Mouse (Mus musculus) cerebellum, adult 9-10 months (tissue): ENCODE results near the gene AL731706.1.
"Not testable (repeated sequence)": the region's sequence is repeated elsewhere in the genome, so short reads cannot be mapped to it uniquely, and the experiment has no call there.

Experiments
- DNase-seq: peaks from one replicate; pipeline ENCODE4 v3.0.0; 2022

Gene AL731706.1

DNA sequence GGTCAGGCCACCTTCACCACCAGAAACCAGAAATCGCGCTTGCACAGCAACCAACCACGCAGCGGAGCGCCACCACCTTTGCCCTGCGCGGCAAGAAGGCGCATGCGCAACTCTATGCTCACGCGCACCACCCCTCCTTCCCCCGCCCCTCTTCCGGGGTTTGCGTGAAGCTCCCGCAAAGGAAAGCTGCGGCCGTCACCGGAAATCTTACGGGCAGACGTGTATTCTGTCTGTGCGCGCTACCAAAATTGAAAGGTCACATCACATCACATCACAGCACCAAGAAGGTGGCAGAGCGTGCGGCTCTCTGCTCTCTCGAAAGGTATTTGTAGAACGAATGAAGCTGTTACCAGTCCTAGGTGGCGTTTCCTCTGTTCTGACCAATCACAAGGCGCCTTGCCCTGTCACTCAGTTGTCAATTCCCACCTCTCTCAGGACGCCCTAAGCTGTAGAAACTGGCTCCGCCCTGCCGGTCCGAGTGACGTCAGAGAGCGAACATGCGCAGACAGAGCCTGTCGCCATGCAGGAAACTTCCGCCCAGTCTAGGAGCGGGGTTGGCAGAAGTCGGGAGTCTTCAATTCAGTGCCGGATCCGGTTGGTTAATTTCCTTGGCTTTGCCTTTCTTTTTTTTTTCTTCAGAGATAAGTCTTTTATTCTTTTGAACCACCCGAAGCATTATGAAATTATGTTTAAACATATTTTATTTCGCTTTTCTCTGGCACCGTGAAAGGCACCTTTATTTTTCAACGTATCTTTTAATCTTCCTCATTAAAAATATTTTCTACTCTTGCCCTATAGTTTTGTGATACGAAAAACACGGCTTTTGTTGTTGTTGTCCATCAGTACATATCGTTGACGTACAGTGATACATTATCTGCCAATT, at the start of gene AL731706.1, which contains the start of the genes Slx4ip and Mkks:
Gene AL731706.1, minus strand, starts transcription at position 322 of the 883 bp plus-strand sequence.
Gene Slx4ip, plus strand, starts transcription at position 151 of the 883 bp plus-strand sequence.
Gene Mkks, minus strand, starts transcription at position 322 of the 883 bp plus-strand sequence.
- peak; percentile 100 for DNase-seq

- no peak for DNase-seq
These were observed 47.1 kb upstream of the AL731706.1 start for GRCm38 (mm10) chr2:136938249-136938648.

GRCm38 (mm10) chr2:136936391-136937288, 45.5 kb upstream of the AL731706.1 start:
- no peak for DNase-seq

- no peak for DNase-seq
These were observed 29.8 kb upstream of the AL731706.1 start for GRCm38 (mm10) chr2:136921003-136921408.

DNA sequence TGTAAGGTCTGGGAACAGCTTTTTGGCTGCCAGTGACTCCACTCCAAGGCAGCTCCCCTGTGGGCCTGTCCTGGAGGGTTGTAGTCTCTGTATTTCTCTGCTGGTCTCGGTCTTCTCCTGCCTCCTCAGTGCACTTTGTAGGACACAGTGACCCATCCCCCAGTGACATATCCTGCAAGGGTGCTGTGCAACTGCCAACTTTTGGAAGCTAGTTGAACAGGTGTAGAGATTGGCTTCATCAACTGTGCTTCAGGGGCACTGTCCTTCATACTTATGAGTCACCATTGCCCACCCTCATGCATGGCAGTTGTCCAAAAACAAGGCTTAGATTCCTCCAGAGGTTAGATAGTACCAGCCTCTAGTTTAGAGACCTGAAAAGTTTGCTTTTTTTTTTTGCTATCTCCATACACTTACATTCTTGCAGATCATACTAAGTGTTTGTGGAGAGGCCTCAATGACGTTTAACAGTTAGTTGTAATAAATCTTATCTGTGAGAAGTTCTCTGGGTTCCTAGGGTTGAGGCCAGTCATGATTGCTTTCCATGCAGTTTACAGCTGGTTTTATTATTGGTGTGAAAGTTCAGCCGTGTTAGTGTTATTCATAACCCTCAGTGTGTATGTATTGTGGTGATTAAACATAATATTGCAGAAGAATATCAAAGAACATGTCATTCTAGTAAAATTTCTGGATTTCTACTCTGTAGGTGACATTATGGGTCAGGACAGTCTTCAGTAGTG, 29.2 kb upstream of the AL731706.1 start:
- DNase-seq = no peak

DNA sequence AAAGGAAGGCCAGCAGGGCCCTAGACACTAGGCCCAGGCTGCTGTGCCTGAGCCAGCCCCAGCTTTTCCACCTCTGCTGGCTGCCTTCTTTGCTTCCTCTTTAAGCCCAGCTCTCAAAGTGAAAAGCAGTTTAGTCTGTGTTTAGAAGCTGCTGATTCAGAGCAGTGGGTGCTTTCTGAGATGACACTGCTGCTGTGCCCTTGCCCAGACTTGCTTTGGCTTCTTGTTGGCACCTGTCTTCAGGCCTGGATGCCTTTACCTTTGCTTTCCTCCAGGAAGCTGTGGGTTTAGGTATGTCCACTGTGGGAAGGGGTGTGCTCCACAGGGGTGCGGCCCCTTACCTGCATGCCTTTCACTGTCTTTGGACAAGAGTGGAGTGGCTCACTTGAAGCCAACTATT, 28.2 kb upstream of the AL731706.1 start:
- DNase-seq = no peak

- DNase-seq = peak; percentile 24
These were observed 23.2 kb upstream of the AL731706.1 start for GRCm38 (mm10) chr2:136914334-136914902.

DNA sequence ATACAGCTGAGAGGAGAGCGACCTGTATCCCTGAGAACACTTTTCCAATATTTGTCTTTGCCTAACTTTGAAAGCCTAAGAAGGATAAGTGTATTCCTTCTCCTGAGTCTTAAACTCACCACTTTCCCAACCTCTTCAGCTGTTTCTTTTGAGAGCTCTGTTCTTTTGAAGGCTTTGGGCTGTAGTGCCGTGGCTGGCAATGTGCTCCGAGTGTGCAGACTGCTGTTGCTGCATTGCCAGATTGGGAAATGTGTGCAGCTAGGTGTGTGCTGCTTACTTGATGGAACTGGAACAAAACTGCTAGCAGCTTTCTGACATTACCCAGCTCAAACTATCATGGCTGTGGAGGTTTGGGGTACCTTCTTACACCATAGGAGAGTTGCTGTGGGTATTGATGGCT, 21.8 kb upstream of the AL731706.1 start:
- DNase-seq = no peak

DNA sequence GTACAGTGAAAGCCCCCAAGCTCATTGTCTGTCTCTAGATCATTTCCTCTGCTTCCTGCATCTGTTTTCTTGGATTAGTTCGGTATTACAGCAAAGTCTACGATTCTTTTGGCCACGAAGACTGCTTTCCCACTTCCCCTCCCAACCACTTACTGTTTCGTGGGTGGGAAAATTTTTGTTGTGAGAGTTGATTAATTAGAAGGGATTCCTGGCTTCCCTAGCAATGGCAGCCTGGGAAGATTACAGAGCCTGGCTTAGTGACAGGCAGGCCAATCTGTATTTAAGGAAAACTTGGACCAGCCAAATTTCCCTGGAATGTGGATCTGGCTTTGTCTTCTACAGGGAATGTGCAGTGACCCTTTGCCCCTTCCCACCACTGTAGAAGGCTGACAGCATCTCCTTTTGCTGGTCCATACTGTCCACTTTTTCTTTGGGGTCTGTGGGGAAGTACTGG, 20.8 kb upstream of the AL731706.1 start:
- DNase-seq = no peak

DNA sequence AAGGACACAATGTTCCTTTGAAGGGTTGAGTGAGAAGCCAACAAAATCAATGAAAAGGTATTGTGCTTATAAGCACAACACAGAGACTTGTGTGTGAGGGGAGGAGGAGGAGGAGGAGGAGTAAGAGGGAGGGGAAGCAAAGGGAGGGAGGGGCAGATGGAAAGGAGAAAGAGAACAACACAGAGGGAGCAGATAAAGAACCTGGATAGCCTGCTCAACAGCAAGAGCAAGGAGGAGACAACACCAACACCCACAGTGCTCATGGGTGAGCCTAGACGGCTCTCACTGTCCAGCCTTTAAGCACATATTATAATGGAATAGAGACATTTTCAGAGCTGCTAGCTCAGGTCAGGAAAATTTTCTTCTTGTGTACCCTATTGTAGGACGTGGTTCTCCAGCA, 18.1 kb upstream of the AL731706.1 start:
- no peak for DNase-seq

- DNase-seq = no peak
These were observed 17.4 kb upstream of the AL731706.1 start for GRCm38 (mm10) chr2:136908596-136908995.

- no peak for DNase-seq
These were observed 4.9 kb upstream of the AL731706.1 start for GRCm38 (mm10) chr2:136896131-136896530.

GRCm38 (mm10) chr2:136894494-136894893, 3.3 kb upstream of the AL731706.1 start:
- no peak for DNase-seq

DNA sequence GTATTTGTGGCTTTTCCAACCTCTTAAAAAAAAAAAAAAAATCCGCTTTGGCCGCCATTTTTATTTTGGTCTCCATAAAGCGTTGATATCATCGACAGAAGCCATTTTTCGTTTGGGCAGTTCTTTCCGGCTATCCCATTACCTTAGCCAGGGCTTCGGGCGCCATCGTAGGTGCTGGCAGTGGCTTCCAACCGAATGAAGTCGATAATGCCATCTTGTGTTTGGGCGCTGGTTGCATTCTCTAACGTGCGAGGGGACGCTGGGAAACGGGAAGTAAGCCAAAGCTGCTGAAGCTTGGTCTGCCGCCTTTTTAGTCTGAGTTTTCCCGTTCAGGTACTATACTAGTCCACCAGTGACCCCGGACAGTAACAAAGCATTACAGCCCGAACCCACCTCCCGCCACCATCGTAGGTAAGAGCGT, 772 bp upstream of the AL731706.1 start:
- peak; percentile 100 for DNase-seq

GRCm38 (mm10) chr2:136890716-136891067, 497 bp downstream of the AL731706.1 start:
- DNase-seq = not testable (repeated sequence)

- DNase-seq = peak; percentile 60
These were observed 4.3 kb downstream of the AL731706.1 start for GRCm38 (mm10) chr2:136886846-136887245.

- DNase-seq = no peak
These were observed 5.6 kb downstream of the AL731706.1 start, which contains the start of gene AL731706.2 for GRCm38 (mm10) chr2:136885579-136885978. AL731706.2 (minus strand) TSS chr2:136885679.

DNA sequence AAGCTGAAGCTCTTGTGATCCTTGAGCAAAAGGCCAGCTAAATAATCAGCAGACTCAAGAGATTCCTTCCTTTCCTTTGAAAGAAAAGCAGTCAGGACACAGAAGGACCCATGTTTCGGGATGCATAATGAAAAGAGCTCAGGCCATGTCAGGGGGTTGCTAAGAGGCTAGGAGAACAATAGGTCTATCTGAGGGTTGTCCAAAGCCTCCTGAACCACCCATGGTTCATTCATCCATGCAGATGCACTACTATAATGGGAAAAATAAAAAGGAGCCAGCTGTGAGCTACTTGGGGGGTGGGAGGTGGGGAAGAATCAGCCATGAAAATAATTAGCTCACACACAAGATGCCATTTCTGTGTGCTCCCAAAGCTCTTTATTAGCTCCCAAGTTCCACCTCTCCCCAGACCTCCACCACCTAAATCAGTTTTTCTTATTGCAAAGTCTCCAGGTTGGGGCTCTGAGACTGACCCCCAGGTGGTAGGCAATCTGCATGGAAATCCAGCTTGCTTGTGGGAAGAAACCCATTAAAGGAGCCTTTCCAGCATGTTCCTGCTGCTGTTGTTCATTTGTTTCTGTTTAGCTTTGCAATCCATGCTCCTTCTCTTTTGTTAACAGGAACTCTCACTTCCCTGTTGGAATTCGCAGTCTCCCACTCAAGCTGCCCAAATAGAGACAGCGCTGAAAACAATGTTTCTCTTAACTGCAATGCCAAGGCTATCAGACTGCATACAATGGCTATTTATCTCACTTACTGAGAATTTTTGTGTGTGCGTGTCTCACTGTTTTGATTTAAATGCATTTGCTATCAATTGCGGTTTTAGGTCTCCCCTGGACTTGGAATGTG, 36.4 kb downstream of the AL731706.1 start:
- no peak for DNase-seq

- no peak for DNase-seq
These were observed 40.8 kb downstream of the AL731706.1 start for GRCm38 (mm10) chr2:136850366-136850765.

- no peak for DNase-seq
These were observed 53.2 kb downstream of the AL731706.1 start for GRCm38 (mm10) chr2:136837994-136838393.

GRCm38 (mm10) chr2:136835882-136836281, 55.3 kb downstream of the AL731706.1 start:
- DNase-seq = peak; percentile 71
